Mouse (Mus musculus) adrenal gland, adult (tissue): ENCODE results near the gene Rfxank.

ENCODE experiments used
- DNase-seq, 2 experiments: peaks; one replicate each; pipeline ENCODE4 v3.0.0; 2022 to 2023; ENCODE audit warnings: low spot score in 1 of 2; ENCODE audit not compliant: inconsistent age in 2 of 2

Rfxank gene

GRCm38 (mm10) chr8:70152537-70153257 is 13.7 kb upstream of the Rfxank start:
- DNase-seq: peak; percentile 68 to 83

GRCm38 (mm10) chr8:70150158-70150557 is 11.2 kb upstream of the Rfxank start:
- DNase-seq: no peak

- no peak for DNase-seq
Observed at GRCm38 (mm10) chr8:70147678-70148607, 9.0 kb upstream of the Rfxank start.

GRCm38 (mm10) chr8:70139981-70140380 is 1.0 kb upstream of the Rfxank start:
- DNase-seq: no peak

GRCm38 (mm10) chr8:70137890-70138289 is 1.1 kb downstream of the Rfxank start:
- no peak for DNase-seq

GRCm38 (mm10) chr8:70136591-70136990 is 2.4 kb downstream of the Rfxank start:
- no peak for DNase-seq

GRCm38 (mm10) chr8:70134931-70135330 is 4.0 kb downstream of the Rfxank start:
- no peak for DNase-seq

GRCm38 (mm10) chr8:70134086-70134485 is 4.9 kb downstream of the Rfxank start:
- no peak for DNase-seq

- DNase-seq: peak; percentile 86 to 92
Observed at GRCm38 (mm10) chr8:70131166-70131883, 7.6 kb downstream of the Rfxank start, which contains the start of gene Nr2c2ap. Gene Nr2c2ap (plus strand): TSS chr8:70131333.

GRCm38 (mm10) chr8:70130066-70130465 is 8.9 kb downstream of the Rfxank start:
- DNase-seq: no peak

- peak; percentile 34 to 71 for DNase-seq
Observed at GRCm38 (mm10) chr8:70129309-70129952, 9.5 kb downstream of the Rfxank start.

- peak; percentile 41 to 84 for DNase-seq
Observed at GRCm38 (mm10) chr8:70128435-70128834, 10.5 kb downstream of the Rfxank start.

GRCm38 (mm10) chr8:70124992-70125391 is 14.0 kb downstream of the Rfxank start:
- DNase-seq: no peak

- peak in 1 of 2 experiments; percentile 51 for DNase-seq
Observed at GRCm38 (mm10) chr8:70122863-70123262, 16.1 kb downstream of the Rfxank start.

GRCm38 (mm10) chr8:70120667-70121066 is 18.3 kb downstream of the Rfxank start, which contains the start of gene Ncan:
Gene Ncan (minus strand): TSS chr8:70120873.
- DNase-seq: peak; percentile 52 to 78

- DNase-seq: no peak
Observed at GRCm38 (mm10) chr8:70118726-70119700, 19.9 kb downstream of the Rfxank start.

- peak in 1 of 2 experiments; percentile 54 for DNase-seq
Observed at GRCm38 (mm10) chr8:70117611-70118010, 21.3 kb downstream of the Rfxank start.

- DNase-seq: no peak
Observed at GRCm38 (mm10) chr8:70114892-70115291, 24.1 kb downstream of the Rfxank start.

- no peak for DNase-seq
Observed at GRCm38 (mm10) chr8:70114488-70114887, 24.5 kb downstream of the Rfxank start.
